Mouse (Mus musculus) left cerebral cortex, adult 2 months (tissue): Measurements from ENCODE around the gene Sds. TPM values are rescaled to one million over a fixed set of nuclear protein-coding genes. Genes with fewer than 3 reads are reported as not detected.

Experiments used
- DNase-seq, 2 experiments: peaks; one replicate each; pipeline ENCODE4 v3.0.0; 2021 to 2022; ENCODE audit warnings: low spot score in 2 of 2, mixed read lengths in 1 of 2; ENCODE audit errors: extremely low spot score in 1 of 2
- H3K27ac ChIP-seq: fragments of 200-600 bp; 2 replicates; pipeline ENCODE4 v1.8.1; 2022
- H3K4me3 ChIP-seq: fragments of 200-600 bp; 2 replicates; pipeline ENCODE4 v1.8.1; 2022
- CTCF ChIP-seq: fragments of 200-600 bp; IDR thresholded peaks from 2 replicates; pipeline ENCODE4 v1.8.1; 2022; ENCODE audit warnings: antibody characterized with exemption, mild to moderate bottlenecking, moderate library complexity
- intact Hi-C: fragments of 180-260 bp; cut with DNase I; formaldehyde crosslinking; loops from one replicate; pipeline ENCODE4 v1.15.1; 2025
- total RNA-seq, 2 experiments: library from RNA; stranded (reverse); gene quantifications; 2 replicates each; pipeline ENCODE4 v1.2.3; 2021

Gene Sds
- total RNA-seq, 2 experiments from 2014 or later: 0.61 TPM; not detected in 1

DNA sequence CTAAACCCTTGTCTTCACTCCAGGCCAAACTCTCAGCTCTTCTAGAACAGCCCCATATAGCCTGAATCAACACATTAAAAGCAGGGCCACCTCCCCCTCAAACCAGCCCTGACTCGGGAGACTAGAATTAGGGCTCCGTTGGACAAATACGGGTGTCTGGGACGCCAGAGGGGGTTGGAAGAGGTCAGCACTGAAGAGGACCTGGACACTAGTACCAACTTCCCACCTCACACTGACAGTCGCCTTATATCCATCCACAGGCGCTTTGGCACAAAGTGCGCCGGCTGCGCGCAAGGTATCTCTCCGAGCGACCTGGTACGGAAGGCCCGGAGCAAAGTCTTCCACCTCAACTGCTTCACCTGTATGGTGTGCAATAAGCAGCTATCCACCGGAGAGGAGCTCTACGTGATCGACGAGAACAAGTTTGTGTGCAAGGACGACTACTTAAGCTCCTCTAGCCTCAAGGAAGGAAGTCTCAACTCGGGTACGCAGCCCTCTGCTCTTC is 42.0 kb upstream of the Sds start:
- H3K4me3 ChIP-seq: no peak overlapping the region
- H3K27ac ChIP-seq: no peak overlapping the region
- no peak for TF ChIP-seq CTCF
- intact Hi-C loops: loop anchor here (10.0 kb wide), 2 partner anchors 629 to 1559 kb away; no protein-coding TSS in a partner anchor
- no peak for DNase-seq

DNA sequence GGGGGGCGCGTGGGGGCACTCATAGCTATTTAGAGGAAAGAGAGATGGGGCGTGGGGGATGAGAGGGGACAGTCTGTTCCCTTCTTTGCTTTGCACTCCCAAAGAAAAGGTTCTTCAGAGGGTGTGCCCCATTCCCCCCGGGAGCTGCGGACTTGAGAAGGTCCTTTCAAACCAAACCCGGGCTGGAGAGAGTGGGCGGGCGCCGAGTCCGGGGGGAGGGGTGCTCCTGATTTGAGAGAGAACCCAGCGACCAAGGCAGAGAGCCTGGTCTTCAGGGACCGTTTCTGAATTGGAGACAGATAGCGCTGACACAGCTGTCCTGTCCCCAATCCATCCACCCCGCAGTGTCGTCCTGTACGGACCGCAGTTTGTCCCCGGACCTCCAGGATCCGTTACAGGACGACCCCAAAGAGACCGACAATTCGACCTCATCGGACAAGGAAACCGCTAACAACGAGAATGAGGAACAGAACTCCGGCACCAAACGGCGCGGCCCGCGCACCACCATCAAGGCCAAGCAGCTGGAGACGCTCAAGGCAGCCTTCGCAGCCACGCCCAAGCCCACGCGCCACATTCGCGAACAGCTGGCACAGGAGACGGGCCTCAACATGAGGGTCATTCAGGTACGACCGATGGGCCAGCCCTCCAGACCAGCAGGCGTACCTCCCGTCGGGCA is 41.2 kb upstream of the Sds start:
- DNase-seq: no peak
- Histone ChIP-seq H3K4me3 (no peak overlapping the region), H3K27ac (no peak overlapping the region)
- intact Hi-C loops: loop anchor here (5.0 to 10.0 kb wide), 4 partner anchors 598 to 1560 kb away; partner anchors contain the start of gene Tbx3
- TF ChIP-seq CTCF: no peak

DNA sequence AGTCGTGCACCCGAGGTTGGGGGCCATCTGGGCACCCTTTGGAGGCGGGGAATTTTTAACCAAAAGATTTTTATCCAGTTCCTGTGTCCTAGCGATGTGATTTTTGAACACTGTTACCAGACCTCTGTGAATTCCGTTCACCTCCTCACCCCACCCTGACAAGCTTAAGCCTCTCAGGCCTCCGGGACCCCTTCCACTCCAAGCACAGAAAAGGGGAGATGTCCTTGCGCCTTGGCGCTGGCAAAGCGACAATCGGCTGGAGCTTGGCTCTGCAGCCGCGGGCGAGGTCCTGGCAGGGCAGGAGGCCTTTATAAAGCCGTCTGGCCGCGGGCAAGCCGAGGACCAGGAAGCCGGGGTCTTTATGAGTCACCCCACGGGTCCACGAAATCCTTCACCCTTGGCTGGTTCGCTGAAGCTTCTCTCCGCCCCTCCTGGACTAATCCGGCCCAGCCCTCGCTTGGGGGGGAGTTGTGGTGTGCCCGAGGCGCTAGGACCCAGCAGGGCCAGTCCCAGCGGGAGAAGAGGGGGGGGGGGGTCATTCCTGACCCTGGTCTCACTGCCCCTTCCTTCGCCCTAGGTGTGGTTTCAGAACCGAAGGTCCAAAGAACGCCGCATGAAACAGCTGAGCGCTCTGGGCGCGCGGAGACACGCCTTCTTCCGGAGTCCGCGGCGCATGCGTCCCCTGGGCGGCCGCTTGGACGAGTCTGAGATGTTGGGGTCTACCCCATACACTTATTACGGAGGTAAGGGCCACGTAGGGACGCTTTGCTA is 40.4 kb upstream of the Sds start:
- DNase-seq: no peak
- intact Hi-C loops: loop anchor here (5.0 to 10.0 kb wide), 4 partner anchors 599 to 1561 kb away; partner anchors contain the start of gene Tbx3
- H3K4me3 ChIP-seq: no peak overlapping the region
- TF ChIP-seq CTCF: no peak
- no peak overlapping the region for H3K27ac ChIP-seq

DNA sequence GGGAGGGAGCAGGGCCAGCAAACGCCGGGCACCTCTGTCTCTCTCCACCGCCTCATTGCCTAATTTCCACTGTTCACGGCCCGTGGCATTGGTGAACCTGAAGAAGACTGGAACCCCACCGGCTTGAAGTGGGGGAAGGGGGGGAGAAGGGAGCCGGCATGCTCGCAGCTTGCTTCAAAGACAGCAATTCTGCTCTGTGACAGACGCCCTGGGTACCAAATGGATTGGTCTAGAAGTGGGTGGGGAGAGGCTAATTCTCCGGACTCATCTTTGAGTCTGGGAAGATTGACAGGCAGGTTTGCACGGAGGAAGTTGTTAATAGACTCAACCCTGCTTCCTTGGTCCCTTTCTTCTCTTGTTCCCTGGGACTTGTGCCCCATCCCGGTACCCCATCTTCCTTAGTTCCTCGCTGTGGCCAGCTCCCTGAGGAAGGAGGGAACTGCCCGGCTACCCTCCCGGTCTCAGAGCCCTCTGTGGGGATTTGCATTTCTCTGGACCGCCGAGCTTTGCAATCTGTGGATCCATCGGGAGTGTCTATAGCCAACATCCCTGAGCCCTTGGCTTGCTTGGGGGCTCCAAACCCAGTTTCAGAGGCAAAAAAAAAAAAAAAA is 39.3 kb upstream of the Sds start:
- no peak for TF ChIP-seq CTCF
- Histone ChIP-seq H3K27ac (no peak overlapping the region), H3K4me3 (no peak overlapping the region)
- no peak for DNase-seq
- intact Hi-C loops: loop anchor here (5.0 to 10.0 kb wide), 4 partner anchors 600 to 1562 kb away; partner anchors contain the start of gene Tbx3

DNA sequence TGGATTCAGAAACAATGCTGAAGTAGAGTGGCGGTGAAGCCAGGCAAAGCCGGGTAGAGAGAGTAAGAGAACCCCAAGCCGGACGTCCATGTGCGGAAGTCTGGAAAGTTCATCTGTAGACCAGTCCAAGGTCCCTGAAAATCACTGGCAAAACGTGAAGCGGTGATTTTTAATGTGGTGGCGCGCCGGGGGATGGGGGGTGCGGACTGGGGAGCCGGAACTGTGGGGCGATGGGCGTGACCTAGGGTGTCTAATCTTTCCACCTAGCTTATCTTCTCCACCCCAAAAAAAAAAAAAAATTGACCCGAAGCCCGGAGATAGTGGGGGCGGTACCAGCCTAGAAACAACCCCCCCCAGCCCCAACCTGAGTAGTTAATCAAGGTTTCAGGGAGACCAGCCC is 38.8 kb upstream of the Sds start:
- DNase-seq: no peak
- TF ChIP-seq CTCF: no peak
- H3K4me3 ChIP-seq: no peak overlapping the region
- intact Hi-C loops: loop anchor here (5.0 to 10.0 kb wide), 4 partner anchors 600 to 1563 kb away; partner anchors contain the start of gene Tbx3
- no peak overlapping the region for H3K27ac ChIP-seq

DNA sequence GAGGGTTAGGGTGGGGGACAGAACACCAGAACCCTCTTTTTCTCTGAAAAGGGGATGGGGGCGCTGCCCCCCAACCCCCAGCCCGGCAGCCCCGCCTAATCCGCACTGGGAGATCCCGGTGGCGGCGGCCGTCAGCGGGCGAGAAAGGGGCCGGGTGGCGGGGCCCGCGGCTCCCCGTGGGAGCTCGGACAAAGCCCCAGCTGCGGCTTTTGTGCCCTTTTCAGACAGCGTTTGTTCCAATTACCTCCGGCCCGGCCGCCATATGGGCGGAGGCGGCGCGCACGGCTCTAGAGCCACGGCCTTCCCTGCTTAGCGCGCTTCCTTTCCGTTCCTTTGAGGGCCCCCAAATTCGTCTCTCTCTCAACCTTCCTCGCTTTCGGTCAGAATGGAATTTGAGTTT is 38.3 kb upstream of the Sds start:
- H3K4me3 ChIP-seq: no peak overlapping the region
- no peak for TF ChIP-seq CTCF
- intact Hi-C loops: loop anchor here (5.0 to 10.0 kb wide), 4 partner anchors 601 to 1563 kb away; partner anchors contain the start of gene Tbx3
- no peak overlapping the region for H3K27ac ChIP-seq
- DNase-seq: no peak

DNA sequence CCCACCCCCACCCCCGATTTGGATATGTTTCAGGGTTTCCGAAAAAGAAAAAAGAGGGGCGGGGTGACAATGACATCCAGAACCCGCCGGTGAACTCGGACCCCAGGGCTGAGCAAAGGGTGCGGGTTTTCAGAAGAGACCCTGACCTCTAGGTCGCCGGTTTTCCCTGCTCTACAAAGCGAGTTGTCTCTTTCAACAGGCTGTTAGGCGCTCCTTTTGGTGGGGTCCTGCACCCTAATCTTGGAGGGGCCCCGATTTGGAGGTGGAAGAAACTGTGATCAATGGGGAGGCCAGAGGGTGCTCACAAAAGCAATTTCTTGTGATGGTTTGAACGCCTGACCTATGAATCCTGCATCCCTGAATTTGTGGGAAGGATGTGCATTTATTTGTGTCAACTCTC is 37.9 kb upstream of the Sds start:
- intact Hi-C loops: loop anchor here (5.0 to 10.0 kb wide), 4 partner anchors 601 to 1564 kb away; partner anchors contain the start of gene Tbx3
- no peak overlapping the region for H3K4me3 ChIP-seq
- TF ChIP-seq CTCF: no peak
- no peak for DNase-seq
- no peak overlapping the region for H3K27ac ChIP-seq

DNA sequence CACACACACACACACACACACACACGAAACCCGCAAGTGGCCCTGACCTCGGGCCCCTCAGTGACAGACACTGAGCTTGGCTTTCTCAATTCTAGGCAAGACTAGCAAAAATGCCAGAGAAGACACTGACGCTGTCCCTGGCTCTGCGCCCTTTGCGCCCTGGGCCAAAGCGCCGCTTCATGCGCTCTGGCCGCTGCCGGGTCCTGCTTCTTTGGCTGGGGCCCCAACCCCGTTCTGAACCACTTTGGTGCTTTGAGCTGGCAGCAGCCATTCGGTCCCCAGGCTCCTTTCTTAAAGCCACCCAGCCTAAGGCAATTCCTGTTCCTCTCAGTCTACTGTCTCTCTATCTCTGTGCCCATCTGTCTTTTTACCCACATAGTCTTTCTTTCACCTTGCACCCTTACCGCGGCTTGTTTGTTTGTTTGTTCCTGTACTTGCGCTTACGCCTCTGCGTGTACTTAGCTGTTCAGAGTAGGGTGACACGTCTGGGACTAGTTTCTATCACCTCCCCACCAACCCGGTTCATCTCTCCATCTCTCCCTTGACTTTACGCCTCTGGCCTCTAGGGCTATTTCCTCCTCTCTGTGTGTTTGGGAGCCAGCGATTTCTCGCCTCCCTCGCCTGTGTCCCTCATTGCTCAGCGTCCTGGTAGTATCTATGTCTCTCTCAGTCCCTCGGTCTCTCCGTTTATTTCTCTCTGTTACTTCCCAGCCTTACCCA is 37.2 kb upstream of the Sds start:
- Histone ChIP-seq H3K27ac (no peak overlapping the region), H3K4me3 (no peak overlapping the region)
- DNase-seq: no peak
- intact Hi-C loops: loop anchor here (5.0 to 10.0 kb wide), 4 partner anchors 602 to 1564 kb away; partner anchors contain the start of gene Tbx3
- no peak for TF ChIP-seq CTCF

DNA sequence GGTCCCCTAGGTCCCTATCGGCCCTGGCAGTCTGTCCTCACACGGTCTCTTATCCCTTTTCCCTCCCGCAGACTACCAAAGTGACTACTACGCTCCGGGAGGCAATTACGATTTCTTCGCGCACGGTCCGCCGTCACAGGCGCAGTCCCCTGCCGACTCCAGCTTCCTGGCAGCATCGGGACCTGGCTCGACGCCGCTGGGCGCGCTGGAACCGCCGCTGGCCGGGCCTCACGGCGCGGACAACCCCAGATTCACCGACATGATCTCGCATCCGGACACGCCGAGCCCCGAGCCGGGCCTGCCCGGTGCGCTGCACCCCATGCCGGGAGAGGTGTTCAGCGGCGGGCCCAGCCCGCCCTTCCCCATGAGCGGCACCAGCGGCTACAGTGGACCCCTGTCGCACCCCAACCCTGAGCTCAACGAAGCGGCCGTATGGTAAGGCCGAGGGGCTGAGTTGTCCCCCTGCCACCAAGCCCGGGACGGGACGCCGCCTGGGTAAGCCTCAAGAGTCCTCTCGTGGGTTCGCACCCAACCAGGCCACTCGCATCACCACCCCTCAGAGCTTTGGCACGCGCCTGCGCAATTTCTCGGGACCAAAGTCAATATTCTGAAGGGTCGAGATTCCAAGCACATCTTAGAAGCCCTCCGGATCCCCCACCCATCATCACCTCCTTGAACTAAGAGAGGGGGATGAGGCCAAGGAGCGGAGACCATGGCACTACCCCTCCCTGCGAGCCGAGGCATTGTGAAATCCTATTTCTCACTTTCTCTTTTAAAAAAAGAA is 36.2 kb upstream of the Sds start:
- DNase-seq: no peak
- Histone ChIP-seq H3K27ac (no peak overlapping the region), H3K4me3 (no peak overlapping the region)
- TF ChIP-seq CTCF: no peak
- intact Hi-C loops: loop anchor here (2.0 to 10.0 kb wide), 7 partner anchors 188 to 1665 kb away; partner anchors contain the start of gene Tbx3

DNA sequence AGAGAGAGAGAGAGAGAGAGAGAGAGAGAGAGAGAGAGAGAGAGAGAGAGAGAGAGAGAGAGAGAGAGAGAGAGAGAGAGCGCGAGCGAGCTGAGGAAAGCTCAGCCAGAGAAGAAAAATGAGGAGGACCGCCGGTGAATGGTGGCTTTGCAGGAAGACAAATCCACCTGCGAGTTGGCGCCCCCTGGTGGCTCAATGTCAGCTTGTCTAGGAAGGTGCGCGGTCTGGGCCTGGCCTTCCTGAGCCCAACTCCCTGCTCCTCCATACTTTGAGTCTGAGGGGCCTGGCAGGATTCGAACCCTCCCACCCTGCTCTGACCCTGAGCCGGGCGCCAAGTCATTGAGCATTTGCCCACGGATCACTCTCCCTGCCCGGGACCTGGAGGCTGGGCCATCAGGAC is 35.6 kb upstream of the Sds start:
- Histone ChIP-seq H3K4me3 (no peak overlapping the region), H3K27ac (no peak overlapping the region)
- TF ChIP-seq CTCF: peak; percentile 79
- intact Hi-C loops: loop anchor here (2.0 to 10.0 kb wide), 3 partner anchors 188 to 1666 kb away; no protein-coding TSS in a partner anchor
- peak; percentile 85 to 92 for DNase-seq
